Mouse (Mus musculus): ENCODE measurements around the gene Sh2d6. TPM values are rescaled to one million over a fixed set of nuclear protein-coding genes. Genes with fewer than 3 reads are reported as not detected.

Gene Sh2d6
- 0.22 and 1.2 TPM in 2 replicates for polyA plus RNA-seq (2014; fragmentation: Nextera tagmentation; extraction: Ambion mirVana)

GRCm38 (mm10) chr6:72521607-72522006 is at the start of gene Sh2d6:
Gene Sh2d6 (minus strand): TSS chr6:72521707.
- Histone ChIP-seq H3K27me3 (ENCODE audit: control insufficient read depth, insufficient read depth, low read length) (no peaks in the 10 kb centered on the region), H3K27ac (ENCODE audit: low read depth, low read length) (peak within 1 kb of the TSS; percentile 97), H3K4me2 (ENCODE audit: low read depth, low read length) (no peak within 1 kb of the TSS), H3K4me1 (ENCODE audit: control insufficient read depth, insufficient read depth, low read length) (peaks cover 26% of the 10 kb centered on the region), H3K36me3 (ENCODE audit: control insufficient read depth, insufficient read depth, low read length) (no peaks in the 10 kb centered on the region), H3K9ac (replicated peaks; ENCODE audit: low read depth, low read length) (no peak within 1 kb of the TSS), H3K9me3 (ENCODE audit: control insufficient read depth, low read length) (no peaks in the 10 kb centered on the region), H3K4me3 (ENCODE audit: low read depth, low read length) (no peak within 1 kb of the TSS)
- 92% methylated on average over 5 of the region's 5 CpGs for WGBS
- ATAC-seq (ENCODE audit: low read depth) = no peak

GRCm38 (mm10) chr6:72570644-72571397 is 49.3 kb upstream of the Sh2d6 start:
- Histone ChIP-seq H3K27ac (ENCODE audit: low read depth, low read length) (no peak overlapping the region), H3K4me2 (ENCODE audit: low read depth, low read length) (no peak overlapping the region), H3K36me3 (ENCODE audit: control insufficient read depth, insufficient read depth, low read length) (peaks cover 5% of the 10 kb centered on the region; the same call in 1 of the 2 replicates), H3K4me1 (ENCODE audit: control insufficient read depth, insufficient read depth, low read length) (no peaks in the 10 kb centered on the region), H3K9me3 (ENCODE audit: control insufficient read depth, low read length) (no peaks in the 10 kb centered on the region), H3K27me3 (ENCODE audit: control insufficient read depth, insufficient read depth, low read length) (no peaks in the 10 kb centered on the region), H3K4me3 (ENCODE audit: low read depth, low read length) (no peak overlapping the region), H3K9ac (replicated peaks; ENCODE audit: low read depth, low read length) (no peak overlapping the region)
- WGBS = 86% methylated on average over 10 of the region's 10 CpGs
- ATAC-seq (ENCODE audit: low read depth) = no peak

GRCm38 (mm10) chr6:72568736-72569135 is 47.2 kb upstream of the Sh2d6 start:
- H3K4me2 ChIP-seq (ENCODE audit: low read depth, low read length) = no peak overlapping the region
- H3K27ac ChIP-seq (ENCODE audit: low read depth, low read length) = no peak overlapping the region
- no peak overlapping the region for H3K9ac ChIP-seq (replicated peaks; ENCODE audit: low read depth, low read length)
- ATAC-seq (ENCODE audit: low read depth) = no peak
- no peaks in the 10 kb centered on the region for H3K9me3 ChIP-seq (ENCODE audit: control insufficient read depth, low read length)
- no peaks in the 10 kb centered on the region for H3K4me1 ChIP-seq (ENCODE audit: control insufficient read depth, insufficient read depth, low read length)
- no peaks in the 10 kb centered on the region for H3K27me3 ChIP-seq (ENCODE audit: control insufficient read depth, insufficient read depth, low read length)
- 94% methylated on average over 10 of the region's 10 CpGs for whole genome bisulfite sequencing
- H3K4me3 ChIP-seq (ENCODE audit: low read depth, low read length) = no peak overlapping the region
- H3K36me3 ChIP-seq (ENCODE audit: control insufficient read depth, insufficient read depth, low read length) = no peaks in the 10 kb centered on the region; the same call in 1 of the 2 replicates

- ATAC-seq (ENCODE audit: low read depth) = no peak
- H3K4me3 ChIP-seq (ENCODE audit: low read depth, low read length) = no peak overlapping the region
- no peak overlapping the region for H3K4me2 ChIP-seq (ENCODE audit: low read depth, low read length)
- no peak overlapping the region for H3K27ac ChIP-seq (ENCODE audit: low read depth, low read length)
- no peaks in the 10 kb centered on the region for H3K4me1 ChIP-seq (ENCODE audit: control insufficient read depth, insufficient read depth, low read length)
- no peaks in the 10 kb centered on the region for H3K27me3 ChIP-seq (ENCODE audit: control insufficient read depth, insufficient read depth, low read length)
- H3K9ac ChIP-seq (replicated peaks; ENCODE audit: low read depth, low read length) = no peak overlapping the region
- 86% methylated on average over 5 of the region's 5 CpGs for WGBS
- H3K36me3 ChIP-seq (ENCODE audit: control insufficient read depth, insufficient read depth, low read length) = no peaks in the 10 kb centered on the region
- H3K9me3 ChIP-seq (ENCODE audit: control insufficient read depth, low read length) = no peaks in the 10 kb centered on the region
Measured at GRCm38 (mm10) chr6:72567508-72567907, 46.0 kb upstream of the Sh2d6 start.

- Histone ChIP-seq H3K9me3 (ENCODE audit: control insufficient read depth, low read length) (no peaks in the 10 kb centered on the region), H3K27ac (ENCODE audit: low read depth, low read length) (no peak overlapping the region), H3K4me1 (ENCODE audit: control insufficient read depth, insufficient read depth, low read length) (no peaks in the 10 kb centered on the region), H3K4me2 (ENCODE audit: low read depth, low read length) (no peak overlapping the region), H3K27me3 (ENCODE audit: control insufficient read depth, insufficient read depth, low read length) (no peaks in the 10 kb centered on the region), H3K36me3 (ENCODE audit: control insufficient read depth, insufficient read depth, low read length) (no peaks in the 10 kb centered on the region), H3K9ac (replicated peaks; ENCODE audit: low read depth, low read length) (0 out of 2 replicates have a peak overlapping the region, but pooled peaks have one; percentile 2), H3K4me3 (ENCODE audit: low read depth, low read length) (no peak overlapping the region)
- 5% methylated on average over 4 of the region's 4 CpGs for WGBS
- peak; percentile 87 for ATAC-seq (ENCODE audit: low read depth)
Measured at GRCm38 (mm10) chr6:72566044-72566443, 44.5 kb upstream of the Sh2d6 start.

- Histone ChIP-seq H3K9ac (replicated peaks; ENCODE audit: low read depth, low read length) (no peak overlapping the region), H3K4me3 (ENCODE audit: low read depth, low read length) (no peak overlapping the region), H3K4me2 (ENCODE audit: low read depth, low read length) (no peak overlapping the region), H3K4me1 (ENCODE audit: control insufficient read depth, insufficient read depth, low read length) (no peaks in the 10 kb centered on the region), H3K36me3 (ENCODE audit: control insufficient read depth, insufficient read depth, low read length) (no peaks in the 10 kb centered on the region), H3K27me3 (ENCODE audit: control insufficient read depth, insufficient read depth, low read length) (no peaks in the 10 kb centered on the region), H3K27ac (ENCODE audit: low read depth, low read length) (no peak overlapping the region), H3K9me3 (ENCODE audit: control insufficient read depth, low read length) (no peaks in the 10 kb centered on the region)
- peak; percentile 38 for ATAC-seq (ENCODE audit: low read depth)
- 80% methylated on average over 7 of the region's 7 CpGs for WGBS
Measured at GRCm38 (mm10) chr6:72565506-72565905, 44.0 kb upstream of the Sh2d6 start.

GRCm38 (mm10) chr6:72562894-72563293 is 41.4 kb upstream of the Sh2d6 start:
- H3K27me3 ChIP-seq (ENCODE audit: control insufficient read depth, insufficient read depth, low read length) = no peaks in the 10 kb centered on the region
- 74% methylated on average over 5 of the region's 5 CpGs for WGBS
- H3K27ac ChIP-seq (ENCODE audit: low read depth, low read length) = no peak overlapping the region
- H3K36me3 ChIP-seq (ENCODE audit: control insufficient read depth, insufficient read depth, low read length) = no peaks in the 10 kb centered on the region
- ATAC-seq (ENCODE audit: low read depth) = no peak
- H3K9ac ChIP-seq (replicated peaks; ENCODE audit: low read depth, low read length) = no peak overlapping the region
- no peak overlapping the region for H3K4me2 ChIP-seq (ENCODE audit: low read depth, low read length)
- no peaks in the 10 kb centered on the region for H3K4me1 ChIP-seq (ENCODE audit: control insufficient read depth, insufficient read depth, low read length)
- H3K9me3 ChIP-seq (ENCODE audit: control insufficient read depth, low read length) = no peaks in the 10 kb centered on the region
- no peak overlapping the region for H3K4me3 ChIP-seq (ENCODE audit: low read depth, low read length)

GRCm38 (mm10) chr6:72562486-72562885 is 41.0 kb upstream of the Sh2d6 start:
- H3K9ac ChIP-seq (replicated peaks; ENCODE audit: low read depth, low read length) = no peak overlapping the region
- H3K4me2 ChIP-seq (ENCODE audit: low read depth, low read length) = no peak overlapping the region
- no peak overlapping the region for H3K4me3 ChIP-seq (ENCODE audit: low read depth, low read length)

GRCm38 (mm10) chr6:72560801-72561200 is 39.3 kb upstream of the Sh2d6 start:
- Histone ChIP-seq H3K4me3 (ENCODE audit: low read depth, low read length) (no peak overlapping the region), H3K4me1 (ENCODE audit: control insufficient read depth, insufficient read depth, low read length) (no peaks in the 10 kb centered on the region), H3K27ac (ENCODE audit: low read depth, low read length) (no peak overlapping the region), H3K9me3 (ENCODE audit: control insufficient read depth, low read length) (no peaks in the 10 kb centered on the region), H3K4me2 (ENCODE audit: low read depth, low read length) (no peak overlapping the region), H3K36me3 (ENCODE audit: control insufficient read depth, insufficient read depth, low read length) (no peaks in the 10 kb centered on the region), H3K9ac (replicated peaks; ENCODE audit: low read depth, low read length) (no peak overlapping the region), H3K27me3 (ENCODE audit: control insufficient read depth, insufficient read depth, low read length) (no peaks in the 10 kb centered on the region)
- 80% methylated on average over 8 of the region's 8 CpGs for WGBS
- no peak for ATAC-seq (ENCODE audit: low read depth)

More at GRCm38 (mm10) chr6:72562486-72562885, 41.0 kb upstream of the Sh2d6 start:
- H3K4me1 ChIP-seq (ENCODE audit: control insufficient read depth, insufficient read depth, low read length) = no peaks in the 10 kb centered on the region
- H3K9me3 ChIP-seq (ENCODE audit: control insufficient read depth, low read length) = no peaks in the 10 kb centered on the region
- no peaks in the 10 kb centered on the region for H3K27me3 ChIP-seq (ENCODE audit: control insufficient read depth, insufficient read depth, low read length)
- H3K36me3 ChIP-seq (ENCODE audit: control insufficient read depth, insufficient read depth, low read length) = no peaks in the 10 kb centered on the region
- ATAC-seq (ENCODE audit: low read depth) = no peak
- 36% methylated on average over 6 of the region's 6 CpGs for WGBS
- H3K27ac ChIP-seq (ENCODE audit: low read depth, low read length) = no peak overlapping the region
